Mouse (Mus musculus) embryonic facial prominence, embryonic 14.5 days (tissue): ENCODE results near the gene Gabpa. TPM values are rescaled to one million over a fixed set of nuclear protein-coding genes. Genes with fewer than 3 reads are reported as not detected.

Experiments
- ATAC-seq: fragments of 200-750 bp; cut with Nextera tagmentation; 2 replicates; pipeline ENCODE4 v1.8.0; 2017; ENCODE audit warnings: low read depth, moderate number of reproducible peaks, moderate TSS enrichment
- DNase-seq: peaks from one replicate; pipeline ENCODE4 v3.0.0-alpha.2; 2015; ENCODE audit warnings: low spot score
- H3K27ac ChIP-seq: fragments of 300-500 bp; sonication (generic); replicated peaks from 2 replicates; pipeline ENCODE4 v1.5.1; 2014; ENCODE audit warnings: low read depth, mild to moderate bottlenecking, low read length, moderate library complexity
- H3K27me3 ChIP-seq: fragments of 300-500 bp; sonication (generic); replicated peaks from 2 replicates; pipeline ENCODE4 v1.6.1; 2014; ENCODE audit warnings: low read length; ENCODE audit not compliant: control insufficient read depth, insufficient read depth
- H3K36me3 ChIP-seq: fragments of 300-500 bp; sonication (generic); 2 replicates; pipeline ENCODE4 v1.6.1; 2014; ENCODE audit warnings: low read length, mixed read lengths; ENCODE audit not compliant: control insufficient read depth, insufficient read depth
- H3K4me1 ChIP-seq: fragments of 300-500 bp; sonication (generic); 2 replicates; pipeline ENCODE4 v1.6.1; 2014; ENCODE audit warnings: antibody characterized with exemption, low read length; ENCODE audit not compliant: control insufficient read depth, insufficient read depth
- H3K4me2 ChIP-seq: fragments of 300-500 bp; sonication (generic); 2 replicates; pipeline ENCODE4 v1.6.1; 2014; ENCODE audit warnings: low read depth, mild to moderate bottlenecking, low read length, moderate library complexity, mixed read lengths
- H3K4me3 ChIP-seq: fragments of 300-500 bp; sonication (generic); 2 replicates; pipeline ENCODE4 v1.5.1; 2014; ENCODE audit warnings: low read depth, mild to moderate bottlenecking, low read length
- H3K9ac ChIP-seq: fragments of 300-500 bp; sonication (generic); 2 replicates; pipeline ENCODE4 v1.6.1; 2014; ENCODE audit warnings: low read depth, mild to moderate bottlenecking, low read length, moderate library complexity, mixed read lengths
- H3K9me3 ChIP-seq: fragments of 300-500 bp; sonication (generic); 2 replicates; pipeline ENCODE4 v1.6.1; 2016; ENCODE audit warnings: low read length; ENCODE audit not compliant: control insufficient read depth
- WGBS: fragments of 180-500 bp; shearing (Covaris S2); extraction: QIAGEN DNeasy Blood & Tissue Kit; methylation state at CpG from one replicate; pipeline ENCODE4 v1.1.7; 2014; 5-methylcytosine and 5-hydroxymethylcytosine counted together
- polyA plus RNA-seq: library from polyadenylated mRNA; unstranded; fragments of >200 nt; fragmentation: Nextera tagmentation; extraction: Ambion mirVana; gene quantifications from 2 replicates; pipeline ENCODE4 v1.2.1, GENCODE M21; 2014

Gene Gabpa
- polyA plus RNA-seq, 1 experiment from 2014 or later: 36.3 TPM

DNA sequence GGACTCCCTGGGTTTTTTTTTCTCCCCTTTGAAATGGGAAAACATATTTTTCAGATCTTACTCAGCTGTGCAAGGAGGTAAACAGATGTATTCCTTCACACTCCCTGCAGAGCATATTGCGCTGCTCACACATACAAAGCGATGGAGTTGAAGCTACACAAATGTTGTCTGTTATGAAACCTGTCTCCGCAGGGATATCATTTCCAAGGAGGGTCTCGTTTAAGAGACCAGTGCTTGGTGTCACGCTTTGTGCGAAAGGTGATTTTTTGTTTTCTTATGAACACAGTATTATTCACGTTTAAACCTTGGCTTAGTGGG is 41.0 kb downstream of the Gabpa start:
- DNase-seq (no peak), ATAC-seq (no peak)
- H3K4me3 ChIP-seq: no peak overlapping the region
- no peak overlapping the region for H3K9ac ChIP-seq
- no peak overlapping the region for H3K27ac ChIP-seq
- no peaks in the 10 kb centered on the region for H3K36me3 ChIP-seq
- no peaks in the 10 kb centered on the region for H3K9me3 ChIP-seq
- H3K4me1 ChIP-seq: no peaks in the 10 kb centered on the region
- H3K4me2 ChIP-seq: no peak overlapping the region
- WGBS: 80% methylated on average over 7 of the region's 7 CpGs
- H3K27me3 ChIP-seq: no peaks in the 10 kb centered on the region

DNA sequence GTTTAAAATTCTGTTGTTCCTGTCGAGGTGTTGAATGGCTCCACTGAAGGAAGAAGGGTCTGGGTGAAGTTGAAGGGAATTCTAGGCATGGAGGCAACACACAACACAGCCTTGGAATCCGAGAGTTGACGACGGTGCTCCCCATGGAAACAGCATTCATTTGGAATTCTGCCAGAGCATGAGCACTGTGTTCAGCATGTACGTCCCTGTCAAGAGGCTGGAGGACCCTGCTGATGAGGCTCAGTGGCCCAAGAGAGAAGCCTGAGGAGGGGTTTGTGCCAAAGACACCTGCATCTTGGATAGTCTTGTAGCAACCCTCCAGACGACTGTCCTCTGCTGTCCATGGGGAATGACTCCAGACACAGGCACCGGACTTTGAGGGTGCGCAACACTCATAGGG is 41.4 kb downstream of the Gabpa start:
- ATAC-seq: no peak
- Histone ChIP-seq H3K4me2 (no peak overlapping the region), H3K4me3 (no peak overlapping the region), H3K27ac (no peak overlapping the region), H3K27me3 (no peaks in the 10 kb centered on the region), H3K9ac (no peak overlapping the region), H3K4me1 (no peaks in the 10 kb centered on the region), H3K36me3 (no peaks in the 10 kb centered on the region), H3K9me3 (no peaks in the 10 kb centered on the region)
- no peak for DNase-seq
- 58% methylated on average over 8 of the region's 8 CpGs for WGBS

- 20% methylated on average over 5 of the region's 5 CpGs for WGBS
- Histone ChIP-seq H3K4me3 (no peak overlapping the region), H3K36me3 (no peaks in the 10 kb centered on the region), H3K27ac (no peak overlapping the region), H3K9me3 (no peaks in the 10 kb centered on the region), H3K9ac (no peak overlapping the region), H3K4me1 (no peaks in the 10 kb centered on the region), H3K27me3 (no peaks in the 10 kb centered on the region), H3K4me2 (no peak overlapping the region)
- DNase-seq (peak; percentile 68), ATAC-seq (no peak)
Measured at GRCm38 (mm10) chr16:84879146-84879545, 44.4 kb downstream of the Gabpa start.

DNA sequence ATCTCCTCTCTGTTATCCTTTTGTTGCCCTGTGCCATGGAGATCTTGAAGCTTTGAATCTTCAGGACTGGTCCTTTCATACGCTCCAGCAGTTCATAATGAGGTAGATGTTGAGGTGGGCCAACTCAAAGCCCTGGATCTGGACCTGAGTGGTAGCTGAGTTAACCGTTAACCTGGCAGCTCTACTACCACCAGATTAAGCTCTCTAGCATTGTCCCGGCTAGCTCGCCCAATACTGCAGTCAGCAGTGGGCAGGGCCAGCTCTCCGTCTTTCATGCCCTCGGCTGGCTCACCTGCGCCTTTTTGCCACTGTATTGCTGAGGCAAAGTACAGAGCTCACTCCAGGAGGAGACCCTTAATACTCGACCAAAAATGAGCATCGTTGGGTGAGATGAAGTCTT is 46.4 kb downstream of the Gabpa start:
- no peak overlapping the region for H3K9ac ChIP-seq
- no peak overlapping the region for H3K4me2 ChIP-seq
- no peaks in the 10 kb centered on the region for H3K27me3 ChIP-seq
- H3K4me1 ChIP-seq: no peaks in the 10 kb centered on the region
- ATAC-seq (no peak), DNase-seq (no peak)
- H3K27ac ChIP-seq: no peak overlapping the region
- H3K4me3 ChIP-seq: no peak overlapping the region
- 91% methylated on average over 9 of the region's 9 CpGs for WGBS
- H3K36me3 ChIP-seq: no peaks in the 10 kb centered on the region
- H3K9me3 ChIP-seq: no peaks in the 10 kb centered on the region

DNA sequence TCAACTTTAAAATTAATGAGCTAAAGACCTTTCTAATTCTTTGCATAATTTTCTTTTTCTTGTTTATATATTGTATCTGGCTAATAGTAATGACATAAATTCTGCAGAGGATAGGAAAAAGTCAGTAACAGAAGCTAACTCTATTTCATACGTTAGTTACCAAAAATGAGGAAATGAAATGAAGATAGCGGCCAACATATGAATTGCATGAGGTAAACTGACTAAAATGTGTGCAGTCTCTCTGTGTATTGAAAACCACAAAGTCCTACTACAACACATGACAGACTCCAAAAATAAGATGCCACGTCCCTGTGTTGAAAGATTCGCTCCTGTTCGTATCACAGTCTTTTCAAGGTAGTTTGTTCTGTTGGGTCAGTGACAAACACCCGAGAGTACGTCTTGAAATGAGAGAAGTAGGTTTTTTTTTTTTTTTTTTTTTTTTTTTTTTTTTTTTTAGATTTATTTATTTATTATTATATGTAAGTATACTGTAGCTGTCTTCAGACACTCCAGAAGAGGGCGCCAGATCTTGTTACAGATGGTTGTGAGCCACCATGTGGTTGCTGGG is 47.1 kb downstream of the Gabpa start:
- H3K9ac ChIP-seq: no peak overlapping the region
- H3K4me2 ChIP-seq: no peak overlapping the region
- no peaks in the 10 kb centered on the region for H3K36me3 ChIP-seq
- H3K27me3 ChIP-seq: no peaks in the 10 kb centered on the region
- no peaks in the 10 kb centered on the region for H3K9me3 ChIP-seq
- DNase-seq (no peak), ATAC-seq (no peak)
- 87% methylated on average over 8 of the region's 8 CpGs for WGBS
- H3K4me1 ChIP-seq: no peaks in the 10 kb centered on the region
- no peak overlapping the region for H3K27ac ChIP-seq
- H3K4me3 ChIP-seq: no peak overlapping the region

DNA sequence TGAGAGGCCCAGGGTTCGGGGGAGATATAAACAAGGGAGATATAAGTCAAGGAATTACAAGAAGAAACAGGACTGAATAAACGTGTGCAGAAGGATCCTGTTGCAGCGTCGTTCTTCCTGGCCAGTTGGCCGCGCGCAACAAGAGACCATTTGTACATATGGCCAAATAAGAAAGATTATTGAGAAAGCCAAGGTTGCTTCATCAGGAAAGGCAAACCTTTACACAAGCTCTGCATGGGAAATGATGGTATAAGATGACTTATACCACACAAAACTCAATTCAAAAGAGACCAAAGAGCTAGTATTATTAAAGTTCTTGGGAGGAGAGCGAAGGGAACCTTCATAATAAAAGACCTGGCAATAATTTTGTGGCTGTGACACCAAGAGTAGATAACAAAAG is 49.8 kb downstream of the Gabpa start:
- no peaks in the 10 kb centered on the region for H3K36me3 ChIP-seq
- ATAC-seq (no peak), DNase-seq (no peak)
- H3K4me1 ChIP-seq: no peaks in the 10 kb centered on the region
- no peaks in the 10 kb centered on the region for H3K27me3 ChIP-seq
- H3K4me2 ChIP-seq: no peak overlapping the region
- no peaks in the 10 kb centered on the region for H3K9me3 ChIP-seq
- 80% methylated on average over 8 of the region's 8 CpGs for WGBS
- no peak overlapping the region for H3K27ac ChIP-seq
- no peak overlapping the region for H3K9ac ChIP-seq
- no peak overlapping the region for H3K4me3 ChIP-seq

DNA sequence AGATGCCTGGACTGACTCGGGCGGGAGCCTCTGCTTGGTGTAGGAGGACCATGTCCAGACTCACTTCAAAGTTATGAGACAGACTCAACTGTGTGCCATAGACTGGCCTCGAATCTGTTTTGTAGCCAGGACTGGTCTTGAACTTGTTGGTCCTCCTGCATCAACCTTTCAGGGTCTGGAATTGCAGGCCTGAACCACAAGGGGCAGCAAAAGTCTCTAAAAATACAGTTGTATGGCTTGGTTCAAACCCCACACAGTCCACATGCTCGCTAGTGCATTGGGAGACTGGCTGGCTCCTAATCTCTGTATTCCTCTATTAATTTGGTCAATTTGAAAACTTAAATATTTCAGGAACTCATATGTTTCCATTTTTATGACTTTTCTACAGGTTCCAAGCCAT is 68.3 kb downstream of the Gabpa start:
- Histone ChIP-seq H3K4me1 (no peaks in the 10 kb centered on the region), H3K4me3 (no peak overlapping the region), H3K27me3 (no peaks in the 10 kb centered on the region), H3K27ac (no peak overlapping the region), H3K4me2 (no peak overlapping the region), H3K36me3 (no peaks in the 10 kb centered on the region), H3K9me3 (no peaks in the 10 kb centered on the region), H3K9ac (no peak overlapping the region)
- ATAC-seq: no peak
- 90% methylated on average over 4 of the region's 4 CpGs for WGBS
- DNase-seq: no peak

DNA sequence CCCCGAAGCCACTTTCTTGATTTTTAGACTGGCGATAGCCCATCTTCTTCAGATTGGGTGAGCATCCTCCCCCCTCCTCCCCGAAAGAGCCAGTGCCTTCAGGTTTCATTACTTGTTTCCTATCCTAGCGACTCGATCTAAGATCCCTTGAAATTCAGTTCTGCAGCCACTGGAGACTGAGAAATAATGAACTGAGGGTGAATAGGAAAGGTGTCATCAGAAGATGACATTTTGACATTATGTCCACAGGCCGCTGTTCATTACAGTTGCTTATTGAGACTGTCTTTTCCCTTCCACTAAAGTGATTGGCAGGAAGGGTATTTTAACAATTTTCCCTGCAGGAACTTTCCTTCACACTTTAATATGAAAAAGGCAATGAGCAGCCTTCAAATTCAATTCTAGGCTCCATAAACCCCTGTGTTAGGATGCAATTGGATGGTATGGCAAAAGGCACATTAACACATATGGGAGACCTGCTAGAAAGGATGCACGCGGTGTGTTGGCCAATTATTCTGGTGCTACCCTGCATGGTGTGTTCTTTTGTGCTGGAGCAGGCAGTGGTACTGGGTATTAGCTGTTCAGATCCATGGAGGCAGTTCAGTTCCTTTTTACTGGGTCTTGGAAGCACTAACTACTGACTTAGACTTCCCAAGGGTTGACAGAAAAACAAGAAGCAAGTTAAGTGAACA is 76.9 kb downstream of the Gabpa start:
- Histone ChIP-seq H3K36me3 (no peaks in the 10 kb centered on the region), H3K9ac (no peak overlapping the region), H3K4me2 (no peak overlapping the region), H3K4me1 (no peaks in the 10 kb centered on the region), H3K27me3 (no peaks in the 10 kb centered on the region), H3K27ac (no peak overlapping the region), H3K9me3 (no peaks in the 10 kb centered on the region), H3K4me3 (no peak overlapping the region)
- DNase-seq: no peak
- 86% methylated on average over 8 of the region's 8 CpGs for WGBS
- ATAC-seq: no peak
